Mouse (Mus musculus): ENCODE measurements around the gene Ggact.

- TF ChIP-seq CTCF (IDR thresholded peaks at IDR 0.05; ENCODE audit: borderline replicate concordance, insufficient read depth, low read depth, low read length) (no peak), POLR2A (IDR thresholded peaks at IDR 0.05; ENCODE audit: borderline replicate concordance, insufficient read depth, low read length) (no peak)
Measured at GRCm38 (mm10) chr14:122869831-122870230, 43.7 kb downstream of the Ggact start.

All from cerebellum, adult 2 months (tissue).